Mouse (Mus musculus) stomach, postnatal 0 days (tissue): ENCODE data around the gene Ikzf3.

Source experiments
- CTCF ChIP-seq: IDR thresholded peaks from 2 replicates; pipeline ENCODE4 v1.5.1; 2016; ENCODE audit warnings: antibody characterized with exemption, low read depth, mild to moderate bottlenecking, moderate library complexity
- EP300 ChIP-seq: optimal IDR thresholded peaks from 2 replicates; pipeline ENCODE3; 2016; ENCODE audit warnings: antibody characterized with exemption

DNA sequence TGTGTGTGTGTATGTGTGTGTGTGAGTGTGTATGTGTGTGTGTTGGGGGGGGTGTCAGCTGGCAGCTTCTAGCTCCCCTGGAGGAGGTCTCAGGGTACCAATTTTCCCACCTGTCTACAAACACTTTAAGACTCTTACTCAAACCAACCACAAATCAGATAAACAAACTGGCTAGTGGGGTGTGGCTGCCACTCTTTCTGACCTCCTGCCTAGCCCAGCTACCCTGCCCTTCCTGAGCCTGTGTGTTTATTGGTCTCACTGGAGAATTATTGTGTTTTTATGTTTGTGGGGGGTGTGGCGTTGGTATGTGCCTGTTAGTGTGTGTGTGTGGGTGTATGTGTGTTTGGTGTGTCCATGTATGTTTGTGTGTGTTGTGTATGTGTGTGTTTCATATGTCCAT is 128.8 kb downstream of the Ikzf3 start:
- no peak for TF ChIP-seq CTCF
- TF ChIP-seq EP300, result no peak
